Mouse (Mus musculus) heart, postnatal 4 days (tissue): ENCODE results near the gene Magoh. TPM values are rescaled to one million over a fixed set of nuclear protein-coding genes. Genes with fewer than 3 reads are reported as not detected.
A peak's percentile ranks its signal among the peaks of the same experiment; 100 is the strongest.

Experiments
- DNase-seq: peaks from one replicate; pipeline ENCODE4 v3.0.0; 2021
- total RNA-seq, 2 experiments: library from RNA; stranded (reverse); gene quantifications; 2 replicates each; pipeline ENCODE4 v1.2.3; 2021

Gene Magoh
- total RNA-seq, 2 experiments from 2014 or later: 69.6 to 79.9 TPM

- DNase-seq: peak; percentile 93
Measured at GRCm38 (mm10) chr4:107889731-107890432, 10.3 kb downstream of the Magoh start, which contains the start of gene 0610037L13Rik. TSS of gene 0610037L13Rik (plus strand) at chr4:107889813.

- DNase-seq: no peak
Measured at GRCm38 (mm10) chr4:107892663-107893062, 13.1 kb downstream of the Magoh start.

- DNase-seq: no peak
Measured at GRCm38 (mm10) chr4:107899211-107899927, 19.8 kb downstream of the Magoh start.

GRCm38 (mm10) chr4:107900206-107900605 lies 20.7 kb downstream of the Magoh start:
- no peak for DNase-seq

- DNase-seq: no peak
Measured at GRCm38 (mm10) chr4:107904252-107904651, 24.7 kb downstream of the Magoh start.

- DNase-seq: no peak
Measured at GRCm38 (mm10) chr4:107906561-107906960, 27.0 kb downstream of the Magoh start.

- no peak for DNase-seq
Measured at GRCm38 (mm10) chr4:107910020-107910419, 30.5 kb downstream of the Magoh start.

- DNase-seq: peak; percentile 23
Measured at GRCm38 (mm10) chr4:107920336-107920735, 40.8 kb downstream of the Magoh start.

- peak; percentile 68 for DNase-seq
Measured at GRCm38 (mm10) chr4:107921152-107921695, 41.7 kb downstream of the Magoh start.

- DNase-seq: peak; percentile 34
Measured at GRCm38 (mm10) chr4:107921952-107922351, 42.4 kb downstream of the Magoh start.

- DNase-seq: peak; percentile 97
Measured at GRCm38 (mm10) chr4:107923145-107923802, 43.7 kb downstream of the Magoh start, which contains the start of gene Cpt2. TSS of gene Cpt2 (minus strand) at chr4:107923610.

- DNase-seq: no peak
Measured at GRCm38 (mm10) chr4:107923803-107924194, 44.2 kb downstream of the Magoh start.

GRCm38 (mm10) chr4:107928269-107928668 lies 48.7 kb downstream of the Magoh start:
- DNase-seq: no peak

GRCm38 (mm10) chr4:107928726-107929125 lies 49.2 kb downstream of the Magoh start:
- DNase-seq: no peak

- no peak for DNase-seq
Measured at GRCm38 (mm10) chr4:107931453-107931852, 51.9 kb downstream of the Magoh start.

GRCm38 (mm10) chr4:107933239-107933638 lies 53.7 kb downstream of the Magoh start:
- no peak for DNase-seq

GRCm38 (mm10) chr4:107935254-107935653 lies 55.7 kb downstream of the Magoh start:
- no peak for DNase-seq

Other genes with a start within 250 kb of the Magoh start
- gene Dmrtb1, start 195.5 kb upstream of the Magoh start, total RNA-seq: not detected
- gene Lrp8, start 77.5 kb upstream of the Magoh start, total RNA-seq: 1 to 10 TPM; 1.7 to 1.8 TPM
- gene 0610037L13Rik, start 10.1 kb downstream of the Magoh start, total RNA-seq: 10 to 100 TPM; 70.7 to 77.2 TPM
- 100 to 1,000 TPM; 140 to 144 TPM for gene Cpt2, start 43.9 kb downstream of the Magoh start, total RNA-seq
- gene Slc1a7, start 88.6 kb downstream of the Magoh start, total RNA-seq: not detected
- 10 to 100 TPM in 1 of 2 experiments, 1 to 10 TPM in 1; 10.0 to 10.8 TPM for gene Podn, start 216.7 kb downstream of the Magoh start, total RNA-seq